In genomic region chr4:86948794-86949193, GRCm38 (mm10) we compare ENCODE assay signal across 20 mouse cellular contexts.
"Had no signal": no experiment of that assay in that cellular context is flagged by ENCODE, and none has a peak within 500 bp of the region (broad histone marks: within the 10 kb centered on the region; RNA-seq: fewer than 3 reads in every experiment).

No protein-coding gene starts in this region.

- DNase-seq: kidney, postnatal 10 days; kidney, postnatal 36 days; layer of hippocampus, postnatal 36 days; liver, embryonic 13.5 days; lung, embryonic 14.5 days; retina, postnatal 1 day; right cerebral cortex, postnatal 25 days; spleen, adult 18-20 months; thymus, postnatal 36 days had no signal

- H3K4me3 ChIP-seq: kidney, embryonic 15.5 days; left cerebral cortex, adult 2 months; liver, embryonic 13.5 days; megakaryocyte, embryonic 14.5 days; midbrain, embryonic 10.5 days; midbrain, embryonic 13.5 days; myocyte; neural tube, embryonic 13.5 days; stomach, embryonic 15.5 days had no signal

- ATAC-seq: lung, postnatal 0 days; midbrain, embryonic 13.5 days; midbrain, embryonic 16.5 days had no signal

- H3K4me1 ChIP-seq: kidney, embryonic 15.5 days; liver, embryonic 13.5 days; megakaryocyte, embryonic 14.5 days; midbrain, embryonic 13.5 days; neural tube, embryonic 13.5 days; stomach, embryonic 15.5 days had no signal

- H3K9me3 ChIP-seq: kidney, embryonic 15.5 days; liver, embryonic 13.5 days; midbrain, embryonic 10.5 days; midbrain, embryonic 13.5 days; neural tube, embryonic 13.5 days; stomach, embryonic 15.5 days had no signal

- H3K36me3 ChIP-seq: kidney, embryonic 15.5 days; liver, embryonic 13.5 days; midbrain, embryonic 10.5 days; midbrain, embryonic 13.5 days; neural tube, embryonic 13.5 days; stomach, embryonic 15.5 days had no signal

- H3K27ac ChIP-seq: kidney, embryonic 15.5 days; left cerebral cortex, adult 2 months; liver, embryonic 13.5 days; macrophage; midbrain, embryonic 10.5 days; midbrain, embryonic 13.5 days; neural tube, embryonic 13.5 days; stomach, embryonic 15.5 days had no signal

- H3K27me3 ChIP-seq: kidney, embryonic 15.5 days; liver, embryonic 13.5 days; megakaryocyte, embryonic 14.5 days; midbrain, embryonic 13.5 days; neural tube, embryonic 13.5 days; stomach, embryonic 15.5 days had no signal

- H3K4me2 ChIP-seq: kidney, embryonic 15.5 days; liver, embryonic 13.5 days; lung, embryonic 14.5 days; midbrain, embryonic 13.5 days; neural tube, embryonic 13.5 days; stomach, embryonic 15.5 days had no signal

- H3K9ac ChIP-seq: kidney, embryonic 15.5 days; liver, embryonic 13.5 days; lung, embryonic 14.5 days; midbrain, embryonic 13.5 days; neural tube, embryonic 13.5 days; stomach, embryonic 15.5 days had no signal
